Mouse (Mus musculus): ENCODE measurements around the gene Sik1. TPM values are rescaled to one million over a fixed set of nuclear protein-coding genes. Genes with fewer than 3 reads are reported as not detected.
A peak's percentile ranks its signal among the peaks of the same experiment; 100 is the strongest.

The Sik1 gene
- polyA plus RNA-seq, 1 experiment from 2014 or later = 25.0 TPM

- no peak for ATAC-seq (ENCODE audit: insufficient read depth)
- peaks cover 14% of the 10 kb centered on the region for H3K4me1 ChIP-seq (ENCODE audit: insufficient read depth)
Observed at GRCm38 (mm10) chr17:31861661-31862060, 6.1 kb upstream of the Sik1 start.

GRCm38 (mm10) chr17:31860856-31861255 lies 5.3 kb upstream of the Sik1 start:
- Histone ChIP-seq H3K4me1 (ENCODE audit: insufficient read depth) (peaks cover 19% of the 10 kb centered on the region), H3K9me3 (ENCODE audit: low read depth, low read length) (no peaks in the 10 kb centered on the region), H3K4me3 (ENCODE audit: low read depth, low read length) (no peak overlapping the region), H3K36me3 (ENCODE audit: insufficient read depth) (no peaks in the 10 kb centered on the region), H3K4me2 (no peak overlapping the region), H3K27me3 (ENCODE audit: insufficient read depth, low read length) (no peaks in the 10 kb centered on the region), H3K27ac (ENCODE audit: low read depth) (no peak overlapping the region), H3K9ac (no peak overlapping the region)
- TF ChIP-seq CTCF (IDR thresholded peaks at IDR 0.05; ENCODE audit: low read depth) = no peak
- DNase-seq = no peak
- 83% methylated on average over 8 of the region's 8 CpGs for WGBS
- ATAC-seq (ENCODE audit: insufficient read depth) = no peak

More at GRCm38 (mm10) chr17:31861661-31862060, 6.1 kb upstream of the Sik1 start:
- no peak for TF ChIP-seq CTCF (IDR thresholded peaks at IDR 0.05; ENCODE audit: low read depth)
- no peak for DNase-seq
- WGBS = 68% methylated on average over 5 of the region's 5 CpGs
- H3K4me2 ChIP-seq = no peak overlapping the region
- no peak overlapping the region for H3K9ac ChIP-seq
- H3K27me3 ChIP-seq (ENCODE audit: insufficient read depth, low read length) = no peaks in the 10 kb centered on the region
- H3K27ac ChIP-seq (ENCODE audit: low read depth) = no peak overlapping the region
- H3K36me3 ChIP-seq (ENCODE audit: insufficient read depth) = no peaks in the 10 kb centered on the region
- H3K9me3 ChIP-seq (ENCODE audit: low read depth, low read length) = no peaks in the 10 kb centered on the region
- H3K4me3 ChIP-seq (ENCODE audit: low read depth, low read length) = no peak overlapping the region

GRCm38 (mm10) chr17:31859367-31859766 lies 3.8 kb upstream of the Sik1 start:
- Histone ChIP-seq H3K4me2 (no peak overlapping the region), H3K27me3 (ENCODE audit: insufficient read depth, low read length) (no peaks in the 10 kb centered on the region), H3K27ac (ENCODE audit: low read depth) (no peak overlapping the region), H3K9ac (no peak overlapping the region), H3K9me3 (ENCODE audit: low read depth, low read length) (no peaks in the 10 kb centered on the region), H3K4me3 (ENCODE audit: low read depth, low read length) (no peak overlapping the region), H3K36me3 (ENCODE audit: insufficient read depth) (no peaks in the 10 kb centered on the region), H3K4me1 (ENCODE audit: insufficient read depth) (peaks cover 15% of the 10 kb centered on the region)
- ATAC-seq (ENCODE audit: insufficient read depth) (no peak), DNase-seq (no peak)
- 52% methylated on average over 2 of the region's 2 CpGs for WGBS
- TF ChIP-seq CTCF (IDR thresholded peaks at IDR 0.05; ENCODE audit: low read depth) = no peak

GRCm38 (mm10) chr17:31858786-31859185 lies 3.2 kb upstream of the Sik1 start:
- H3K9me3 ChIP-seq (ENCODE audit: low read depth, low read length) = no peaks in the 10 kb centered on the region
- H3K27ac ChIP-seq (ENCODE audit: low read depth) = no peak overlapping the region
- TF ChIP-seq CTCF (IDR thresholded peaks at IDR 0.05; ENCODE audit: low read depth) = no peak
- 0 out of 2 replicates have a peak, but pooled peaks cover 3% of the 10 kb centered on the region for H3K36me3 ChIP-seq (ENCODE audit: insufficient read depth)
- no peak for DNase-seq
- H3K4me2 ChIP-seq = no peak overlapping the region
- WGBS = 83% methylated on average over 2 of the region's 2 CpGs
- H3K4me3 ChIP-seq (ENCODE audit: low read depth, low read length) = no peak overlapping the region
- H3K4me1 ChIP-seq (ENCODE audit: insufficient read depth) = peaks cover 15% of the 10 kb centered on the region
- no peak for ATAC-seq (ENCODE audit: insufficient read depth)
- H3K27me3 ChIP-seq (ENCODE audit: insufficient read depth, low read length) = no peaks in the 10 kb centered on the region
- no peak overlapping the region for H3K9ac ChIP-seq

GRCm38 (mm10) chr17:31857903-31858426 lies 2.4 kb upstream of the Sik1 start:
- no peak overlapping the region for H3K4me2 ChIP-seq
- WGBS = 86% methylated on average over 3 of the region's 3 CpGs
- no peak overlapping the region for H3K4me3 ChIP-seq (ENCODE audit: low read depth, low read length)
- no peak overlapping the region for H3K9ac ChIP-seq
- H3K9me3 ChIP-seq (ENCODE audit: low read depth, low read length) = no peaks in the 10 kb centered on the region
- H3K27ac ChIP-seq (ENCODE audit: low read depth) = no peak overlapping the region
- ATAC-seq (ENCODE audit: insufficient read depth) (no peak), DNase-seq (no peak)
- H3K36me3 ChIP-seq (ENCODE audit: insufficient read depth) = peaks cover 8% of the 10 kb centered on the region; the same call in 1 of the 2 replicates
- TF ChIP-seq CTCF (IDR thresholded peaks at IDR 0.05; ENCODE audit: low read depth) = no peak
- no peaks in the 10 kb centered on the region for H3K27me3 ChIP-seq (ENCODE audit: insufficient read depth, low read length)
- peaks cover 17% of the 10 kb centered on the region for H3K4me1 ChIP-seq (ENCODE audit: insufficient read depth)

- Histone ChIP-seq H3K4me3 (ENCODE audit: low read depth, low read length) (no peak overlapping the region), H3K36me3 (ENCODE audit: insufficient read depth) (peaks cover 12% of the 10 kb centered on the region; the same call in 1 of the 2 replicates), H3K4me1 (ENCODE audit: insufficient read depth) (peaks cover 21% of the 10 kb centered on the region), H3K9me3 (ENCODE audit: low read depth, low read length) (no peaks in the 10 kb centered on the region), H3K4me2 (peak overlapping the region; percentile 84), H3K9ac (no peak overlapping the region), H3K27ac (ENCODE audit: low read depth) (peak overlapping the region; percentile 98), H3K27me3 (ENCODE audit: insufficient read depth, low read length) (no peaks in the 10 kb centered on the region)
- DNase-seq = no peak
- WGBS = 62% methylated on average over 4 of the region's 4 CpGs
- no peak for ATAC-seq (ENCODE audit: insufficient read depth)
- no peak for TF ChIP-seq CTCF (IDR thresholded peaks at IDR 0.05; ENCODE audit: low read depth)
Observed at GRCm38 (mm10) chr17:31857251-31857650, 1.6 kb upstream of the Sik1 start.

GRCm38 (mm10) chr17:31856519-31857160 lies 1.0 kb upstream of the Sik1 start:
- peak overlapping the region; percentile 98 for H3K27ac ChIP-seq (ENCODE audit: low read depth)
- peak overlapping the region; percentile 58 for H3K9ac ChIP-seq
- H3K4me3 ChIP-seq (ENCODE audit: low read depth, low read length) = peak overlapping the region; percentile 38
- peak; percentile 88 for ATAC-seq (ENCODE audit: insufficient read depth)
- DNase-seq = peak; percentile 98
- WGBS = 5% methylated on average over 17 of the region's 17 CpGs
- H3K9me3 ChIP-seq (ENCODE audit: low read depth, low read length) = no peaks in the 10 kb centered on the region
- peak overlapping the region; percentile 84 for H3K4me2 ChIP-seq
- peaks cover 15% of the 10 kb centered on the region; the same call in 1 of the 2 replicates for H3K36me3 ChIP-seq (ENCODE audit: insufficient read depth)
- H3K27me3 ChIP-seq (ENCODE audit: insufficient read depth, low read length) = no peaks in the 10 kb centered on the region
- H3K4me1 ChIP-seq (ENCODE audit: insufficient read depth) = peaks cover 18% of the 10 kb centered on the region
- no peak; the same call in 1 of the 2 replicates for TF ChIP-seq CTCF (IDR thresholded peaks at IDR 0.05; ENCODE audit: low read depth)
